Mouse (Mus musculus) liver, postnatal 0 days (tissue): Measurements from ENCODE around the gene Bnc2. TPM values are rescaled to one million over a fixed set of nuclear protein-coding genes. Genes with fewer than 3 reads are reported as not detected.

ENCODE experiments used
- ATAC-seq: fragments of 200-750 bp; cut with Nextera tagmentation; 2 replicates; pipeline ENCODE4 v1.8.0; 2017; ENCODE audit warnings: mild to moderate bottlenecking, moderate library complexity
- DNase-seq: peaks from one replicate; pipeline ENCODE4 v3.0.0-alpha.2; 2016
- H3K27ac ChIP-seq: fragments of 300-500 bp; sonication (generic); 2 replicates; pipeline ENCODE4 v1.5.1; 2014; ENCODE audit warnings: antibody characterized with exemption, moderate library complexity, mild to moderate bottlenecking, low read depth
- H3K27me3 ChIP-seq: fragments of 300-500 bp; sonication (generic); 2 replicates; pipeline ENCODE4 v1.6.1; 2014; ENCODE audit warnings: low read length, control low read depth, mixed read lengths; ENCODE audit not compliant: insufficient read depth
- H3K36me3 ChIP-seq: fragments of 300-500 bp; sonication (generic); replicated peaks from 2 replicates; pipeline ENCODE4 v1.6.1; 2014; ENCODE audit warnings: mild to moderate bottlenecking, control low read depth, low read length, moderate library complexity, mixed read lengths; ENCODE audit not compliant: insufficient read depth
- H3K4me1 ChIP-seq: fragments of 300-500 bp; sonication (generic); 2 replicates; pipeline ENCODE4 v1.6.1; 2014; ENCODE audit warnings: antibody characterized with exemption, mild to moderate bottlenecking, control low read depth; ENCODE audit not compliant: insufficient read depth
- H3K4me2 ChIP-seq: fragments of 300-500 bp; sonication (generic); 2 replicates; pipeline ENCODE4 v1.6.1; 2014; ENCODE audit warnings: low read depth, mild to moderate bottlenecking, low read length, moderate library complexity, mixed read lengths
- H3K4me3 ChIP-seq: fragments of 300-500 bp; sonication (generic); 2 replicates; pipeline ENCODE4 v1.5.1; 2014; ENCODE audit warnings: low read depth, low read length
- H3K9ac ChIP-seq: fragments of 300-500 bp; sonication (generic); replicated peaks from 2 replicates; pipeline ENCODE4 v1.6.1; 2014; ENCODE audit warnings: mild to moderate bottlenecking, moderate library complexity
- H3K9me3 ChIP-seq: fragments of 300-500 bp; sonication (generic); 2 replicates; pipeline ENCODE4 v1.6.1; 2016; ENCODE audit warnings: mild to moderate bottlenecking, control low read depth, low read length, mixed read lengths
- CTCF ChIP-seq: sonication (generic); IDR thresholded peaks from 2 replicates; pipeline ENCODE4 v1.5.1; 2016; ENCODE audit warnings: antibody characterized with exemption, low read depth
- EP300 ChIP-seq: IDR thresholded peaks from 2 replicates; pipeline ENCODE4 v1.6.1; 2016; ENCODE audit warnings: antibody characterized with exemption, low read depth, mild to moderate bottlenecking
- WGBS: fragments of 180-500 bp; shearing (Covaris S2); extraction: QIAGEN DNeasy Blood & Tissue Kit; methylation state at CpG from one replicate; pipeline ENCODE4 v1.1.7; 2014; ENCODE audit not compliant: insufficient replicate concordance; 5-methylcytosine and 5-hydroxymethylcytosine counted together
- polyA plus RNA-seq: library from polyadenylated mRNA; unstranded; fragments of >200 nt; fragmentation: Nextera tagmentation; extraction: Ambion mirVana; gene quantifications from 2 replicates; pipeline ENCODE4 v1.2.1, GENCODE M21; 2015

The Bnc2 gene
- polyA plus RNA-seq, 1 experiment from 2014 or later, result 0.32 TPM

- TF ChIP-seq CTCF (no peak), EP300 (no peak)
- 69% methylated on average over 5 of the region's 5 CpGs for WGBS
- Histone ChIP-seq H3K27ac (no peak overlapping the region), H3K4me1 (no peaks in the 10 kb centered on the region), H3K27me3 (no peaks in the 10 kb centered on the region), H3K9me3 (no peaks in the 10 kb centered on the region), H3K9ac (no peak overlapping the region), H3K4me2 (no peak overlapping the region), H3K36me3 (no peaks in the 10 kb centered on the region), H3K4me3 (no peak overlapping the region)
- no peak for ATAC-seq
- no peak for DNase-seq
These were observed 313.9 kb downstream of the Bnc2 start for GRCm38 (mm10) chr4:84361165-84361564.

- no peak overlapping the region for H3K27ac ChIP-seq
- H3K4me1 ChIP-seq, result no peaks in the 10 kb centered on the region
- ATAC-seq, result no peak
- DNase-seq, result no peak
- H3K9ac ChIP-seq, result no peak overlapping the region
- no peaks in the 10 kb centered on the region for H3K9me3 ChIP-seq
- 26% methylated on average over 2 of the region's 2 CpGs for WGBS
- H3K4me2 ChIP-seq, result no peak overlapping the region
- H3K4me3 ChIP-seq, result no peak overlapping the region
- H3K36me3 ChIP-seq, result no peaks in the 10 kb centered on the region
- H3K27me3 ChIP-seq, result no peaks in the 10 kb centered on the region
- TF ChIP-seq EP300, result no peak
- no peak for TF ChIP-seq CTCF
These were observed 315.1 kb downstream of the Bnc2 start for GRCm38 (mm10) chr4:84359996-84360395.

GRCm38 (mm10) chr4:84358204-84358603 lies 316.9 kb downstream of the Bnc2 start:
- Histone ChIP-seq H3K27ac (no peak overlapping the region), H3K9ac (no peak overlapping the region), H3K4me2 (no peak overlapping the region), H3K36me3 (no peaks in the 10 kb centered on the region), H3K4me3 (no peak overlapping the region), H3K9me3 (no peaks in the 10 kb centered on the region), H3K27me3 (no peaks in the 10 kb centered on the region), H3K4me1 (no peaks in the 10 kb centered on the region)
- DNase-seq (no peak), ATAC-seq (no peak)
- WGBS, result 81% methylated on average over 2 of the region's 2 CpGs
- TF ChIP-seq EP300 (no peak), CTCF (no peak)

- 79% methylated on average over 1 of the region's 1 CpGs for WGBS
- Histone ChIP-seq H3K4me3 (no peak overlapping the region), H3K36me3 (no peaks in the 10 kb centered on the region), H3K27me3 (no peaks in the 10 kb centered on the region), H3K27ac (no peak overlapping the region), H3K4me1 (no peaks in the 10 kb centered on the region), H3K9ac (no peak overlapping the region), H3K9me3 (no peaks in the 10 kb centered on the region), H3K4me2 (no peak overlapping the region)
- TF ChIP-seq CTCF (no peak), EP300 (no peak)
- no peak for DNase-seq
- ATAC-seq, result no peak
These were observed 317.7 kb downstream of the Bnc2 start for GRCm38 (mm10) chr4:84357382-84357781.

GRCm38 (mm10) chr4:84356468-84357153 lies 318.5 kb downstream of the Bnc2 start:
- Histone ChIP-seq H3K27me3 (no peaks in the 10 kb centered on the region), H3K4me2 (no peak overlapping the region), H3K9ac (no peak overlapping the region), H3K4me3 (no peak overlapping the region), H3K36me3 (no peaks in the 10 kb centered on the region), H3K27ac (no peak overlapping the region), H3K9me3 (no peaks in the 10 kb centered on the region), H3K4me1 (no peaks in the 10 kb centered on the region)
- WGBS, result 55% methylated on average over 8 of the region's 8 CpGs
- DNase-seq, result no peak
- ATAC-seq, result no peak
- TF ChIP-seq CTCF (no peak), EP300 (no peak)

GRCm38 (mm10) chr4:84352656-84353055 lies 322.4 kb downstream of the Bnc2 start:
- no peaks in the 10 kb centered on the region for H3K9me3 ChIP-seq
- no peaks in the 10 kb centered on the region for H3K27me3 ChIP-seq
- H3K27ac ChIP-seq, result no peak overlapping the region
- no peak overlapping the region for H3K4me2 ChIP-seq
- H3K9ac ChIP-seq, result no peak overlapping the region
- 41% methylated on average over 2 of the region's 2 CpGs for WGBS
- no peak for ATAC-seq
- no peak for TF ChIP-seq EP300
- TF ChIP-seq CTCF, result no peak
- H3K4me3 ChIP-seq, result no peak overlapping the region
- no peaks in the 10 kb centered on the region for H3K36me3 ChIP-seq
- no peaks in the 10 kb centered on the region for H3K4me1 ChIP-seq
- no peak for DNase-seq
